Mouse (Mus musculus): ENCODE measurements around the gene Fgfr1op2. TPM values are rescaled to one million over a fixed set of nuclear protein-coding genes. Genes with fewer than 3 reads are reported as not detected.

The Fgfr1op2 gene
- polyA plus RNA-seq, 1 experiment from 2014 or later, result 65.6 TPM

- H3K4me3 ChIP-seq, result no peak overlapping the region
- no peak overlapping the region for H3K27ac ChIP-seq (replicated peaks)
- 86% methylated on average over 7 of the region's 7 CpGs for WGBS
- H3K36me3 ChIP-seq, result peaks cover 43% of the 10 kb centered on the region
- no peaks in the 10 kb centered on the region for H3K27me3 ChIP-seq
- no peak for ATAC-seq (ENCODE audit: low FRiP score, low read depth)
- H3K4me2 ChIP-seq (replicated peaks), result no peak overlapping the region
- no peaks in the 10 kb centered on the region for H3K9me3 ChIP-seq
- no peak overlapping the region for H3K9ac ChIP-seq (replicated peaks)
- H3K4me1 ChIP-seq, result no peaks in the 10 kb centered on the region
Observed at GRCm38 (mm10) chr6:146611897-146612296, 34.9 kb downstream of the Fgfr1op2 start.

GRCm38 (mm10) chr6:146612736-146613135, 35.7 kb downstream of the Fgfr1op2 start:
- H3K4me1 ChIP-seq, result no peaks in the 10 kb centered on the region
- ATAC-seq (ENCODE audit: low FRiP score, low read depth), result no peak
- H3K36me3 ChIP-seq, result peaks cover 46% of the 10 kb centered on the region
- no peak overlapping the region for H3K4me3 ChIP-seq
- H3K4me2 ChIP-seq (replicated peaks), result no peak overlapping the region
- H3K9me3 ChIP-seq, result no peaks in the 10 kb centered on the region
- no peaks in the 10 kb centered on the region for H3K27me3 ChIP-seq
- H3K9ac ChIP-seq (replicated peaks), result no peak overlapping the region; the same call in 1 of the 2 replicates
- H3K27ac ChIP-seq (replicated peaks), result no peak overlapping the region
- WGBS, result 96% methylated on average over 5 of the region's 5 CpGs

- Histone ChIP-seq H3K27ac (replicated peaks) (no peak overlapping the region), H3K4me2 (replicated peaks) (no peak overlapping the region), H3K9me3 (no peaks in the 10 kb centered on the region), H3K36me3 (peaks cover 54% of the 10 kb centered on the region), H3K4me3 (no peak overlapping the region), H3K9ac (replicated peaks) (no peak overlapping the region), H3K27me3 (no peaks in the 10 kb centered on the region), H3K4me1 (no peaks in the 10 kb centered on the region)
- no peak for ATAC-seq (ENCODE audit: low FRiP score, low read depth)
- WGBS, result 90% methylated on average over 5 of the region's 5 CpGs
Observed at GRCm38 (mm10) chr6:146613907-146614306, 36.9 kb downstream of the Fgfr1op2 start.

GRCm38 (mm10) chr6:146614541-146614940, 37.5 kb downstream of the Fgfr1op2 start:
- H3K9ac ChIP-seq (replicated peaks), result no peak overlapping the region
- H3K4me2 ChIP-seq (replicated peaks), result no peak overlapping the region
- H3K27me3 ChIP-seq, result no peaks in the 10 kb centered on the region
- no peaks in the 10 kb centered on the region for H3K9me3 ChIP-seq
- H3K4me1 ChIP-seq, result no peaks in the 10 kb centered on the region
- peaks cover 53% of the 10 kb centered on the region for H3K36me3 ChIP-seq
- no peak overlapping the region for H3K4me3 ChIP-seq
- H3K27ac ChIP-seq (replicated peaks), result no peak overlapping the region
- ATAC-seq (ENCODE audit: low FRiP score, low read depth), result no peak
- WGBS, result 92% methylated on average over 5 of the region's 5 CpGs

GRCm38 (mm10) chr6:146615891-146616290, 38.9 kb downstream of the Fgfr1op2 start:
- Histone ChIP-seq H3K36me3 (peaks cover 45% of the 10 kb centered on the region), H3K27me3 (no peaks in the 10 kb centered on the region)

GRCm38 (mm10) chr6:146616670-146617069, 39.7 kb downstream of the Fgfr1op2 start:
- H3K4me1 ChIP-seq, result no peaks in the 10 kb centered on the region
- H3K4me2 ChIP-seq (replicated peaks), result no peak overlapping the region
- H3K9me3 ChIP-seq, result no peaks in the 10 kb centered on the region
- no peak for ATAC-seq (ENCODE audit: low FRiP score, low read depth)
- peaks cover 45% of the 10 kb centered on the region for H3K36me3 ChIP-seq
- H3K4me3 ChIP-seq, result no peak overlapping the region
- no peak overlapping the region for H3K27ac ChIP-seq (replicated peaks)
- H3K27me3 ChIP-seq, result no peaks in the 10 kb centered on the region
- H3K9ac ChIP-seq (replicated peaks), result no peak overlapping the region
- WGBS, result 86% methylated on average over 2 of the region's 2 CpGs

More at GRCm38 (mm10) chr6:146615891-146616290, 38.9 kb downstream of the Fgfr1op2 start:
- Histone ChIP-seq H3K9ac (replicated peaks) (no peak overlapping the region), H3K9me3 (no peaks in the 10 kb centered on the region), H3K27ac (replicated peaks) (no peak overlapping the region), H3K4me3 (no peak overlapping the region), H3K4me1 (no peaks in the 10 kb centered on the region), H3K4me2 (replicated peaks) (no peak overlapping the region)
- 91% methylated on average over 8 of the region's 8 CpGs for WGBS
- ATAC-seq (ENCODE audit: low FRiP score, low read depth), result no peak

- Histone ChIP-seq H3K4me2 (replicated peaks) (no peak overlapping the region), H3K27ac (replicated peaks) (no peak overlapping the region), H3K36me3 (no peaks in the 10 kb centered on the region), H3K4me1 (peaks cover 8% of the 10 kb centered on the region), H3K4me3 (no peak overlapping the region), H3K27me3 (no peaks in the 10 kb centered on the region), H3K9ac (replicated peaks) (no peak overlapping the region), H3K9me3 (no peaks in the 10 kb centered on the region)
- WGBS, result 54% methylated on average over 3 of the region's 3 CpGs
- 0 out of 2 replicates have a peak, but pooled peaks have one; percentile 35 for ATAC-seq (ENCODE audit: low FRiP score, low read depth)
Observed at GRCm38 (mm10) chr6:146628123-146628522, 51.1 kb downstream of the Fgfr1op2 start.

GRCm38 (mm10) chr6:146629781-146630756, 53.1 kb downstream of the Fgfr1op2 start:
- H3K9ac ChIP-seq (replicated peaks), result no peak overlapping the region
- H3K4me1 ChIP-seq, result peaks cover 19% of the 10 kb centered on the region
- 86% methylated on average over 9 of the region's 9 CpGs for WGBS
- no peaks in the 10 kb centered on the region for H3K9me3 ChIP-seq
- no peak overlapping the region for H3K27ac ChIP-seq (replicated peaks)
- no peak for ATAC-seq (ENCODE audit: low FRiP score, low read depth)
- H3K4me2 ChIP-seq (replicated peaks), result no peak overlapping the region
- no peaks in the 10 kb centered on the region for H3K36me3 ChIP-seq
- no peaks in the 10 kb centered on the region for H3K27me3 ChIP-seq
- H3K4me3 ChIP-seq, result no peak overlapping the region

GRCm38 (mm10) chr6:146630961-146631360, 54.0 kb downstream of the Fgfr1op2 start:
- no peaks in the 10 kb centered on the region for H3K36me3 ChIP-seq
- no peak for ATAC-seq (ENCODE audit: low FRiP score, low read depth)

GRCm38 (mm10) chr6:146631847-146632246, 54.8 kb downstream of the Fgfr1op2 start:
- Histone ChIP-seq H3K9me3 (no peaks in the 10 kb centered on the region), H3K9ac (replicated peaks) (no peak overlapping the region), H3K27me3 (no peaks in the 10 kb centered on the region), H3K4me1 (peaks cover 19% of the 10 kb centered on the region), H3K4me3 (no peak overlapping the region), H3K36me3 (no peaks in the 10 kb centered on the region), H3K4me2 (replicated peaks) (no peak overlapping the region), H3K27ac (replicated peaks) (no peak overlapping the region)
- WGBS, result 79% methylated on average over 8 of the region's 8 CpGs
- no peak for ATAC-seq (ENCODE audit: low FRiP score, low read depth)

More at GRCm38 (mm10) chr6:146630961-146631360, 54.0 kb downstream of the Fgfr1op2 start:
- Histone ChIP-seq H3K27ac (replicated peaks) (no peak overlapping the region), H3K27me3 (no peaks in the 10 kb centered on the region), H3K4me1 (peaks cover 19% of the 10 kb centered on the region), H3K4me2 (replicated peaks) (no peak overlapping the region), H3K4me3 (no peak overlapping the region), H3K9ac (replicated peaks) (no peak overlapping the region), H3K9me3 (no peaks in the 10 kb centered on the region)
- WGBS, result 86% methylated on average over 4 of the region's 4 CpGs

GRCm38 (mm10) chr6:146632403-146632802, 55.4 kb downstream of the Fgfr1op2 start:
- H3K4me3 ChIP-seq, result no peak overlapping the region
- H3K9me3 ChIP-seq, result no peaks in the 10 kb centered on the region
- peaks cover 19% of the 10 kb centered on the region for H3K4me1 ChIP-seq
- H3K27me3 ChIP-seq, result no peaks in the 10 kb centered on the region
- no peak for ATAC-seq (ENCODE audit: low FRiP score, low read depth)
- no peaks in the 10 kb centered on the region for H3K36me3 ChIP-seq
- H3K4me2 ChIP-seq (replicated peaks), result no peak overlapping the region
- H3K9ac ChIP-seq (replicated peaks), result no peak overlapping the region
- 76% methylated on average over 9 of the region's 9 CpGs for WGBS
- no peak overlapping the region for H3K27ac ChIP-seq (replicated peaks)

GRCm38 (mm10) chr6:146633097-146633496, 56.1 kb downstream of the Fgfr1op2 start:
- Histone ChIP-seq H3K9me3 (no peaks in the 10 kb centered on the region), H3K27me3 (no peaks in the 10 kb centered on the region), H3K36me3 (no peaks in the 10 kb centered on the region), H3K4me1 (peaks cover 18% of the 10 kb centered on the region), H3K4me2 (replicated peaks) (peak overlapping the region; percentile 67), H3K27ac (replicated peaks) (no peak overlapping the region), H3K9ac (replicated peaks) (no peak overlapping the region), H3K4me3 (peak overlapping the region; percentile 68; the same call in 1 of the 2 replicates)
- 43% methylated on average over 8 of the region's 8 CpGs for WGBS
- 0 out of 2 replicates have a peak, but pooled peaks have one; percentile 3 for ATAC-seq (ENCODE audit: low FRiP score, low read depth)

Measured in midbrain, embryonic 12.5 days (tissue).